Mouse (Mus musculus) kidney, adult 2 months (tissue): ENCODE measurements around the gene Psmb1. TPM values are rescaled to one million over a fixed set of nuclear protein-coding genes. Genes with fewer than 3 reads are reported as not detected.

Experiments used
- DNase-seq: peaks from one replicate; pipeline ENCODE4 v3.0.0; 2021
- H3K27ac ChIP-seq: fragments of 200-500 bp; 2 replicates; pipeline ENCODE4 v1.5.1; 2012; ENCODE audit warnings: low read depth, low read length, control low read depth, inconsistent platforms; ENCODE audit not compliant: insufficient read depth
- H3K27me3 ChIP-seq: fragments of 200-500 bp; replicated peaks from 2 replicates; pipeline ENCODE4 v1.6.1; 2012; ENCODE audit warnings: mild to moderate bottlenecking, moderate library complexity, low read length, inconsistent platforms; ENCODE audit not compliant: control insufficient read depth, insufficient read depth
- H3K36me3 ChIP-seq: fragments of 200-500 bp; 2 replicates; pipeline ENCODE4 v1.6.1; 2012; ENCODE audit warnings: mild to moderate bottlenecking, moderate library complexity, low read length, inconsistent platforms; ENCODE audit not compliant: control insufficient read depth, insufficient read depth
- H3K4me1 ChIP-seq: fragments of 200-500 bp; 2 replicates; pipeline ENCODE4 v1.6.1; 2011; ENCODE audit warnings: low read length; ENCODE audit not compliant: control insufficient read depth, insufficient read depth
- H3K4me3 ChIP-seq: fragments of 200-500 bp; 2 replicates; pipeline ENCODE4 v1.5.1; 2011; ENCODE audit warnings: mild to moderate bottlenecking, low read depth, low read length, control low read depth; ENCODE audit not compliant: insufficient read depth
- CTCF ChIP-seq: fragments of 200-500 bp; conservative IDR thresholded peaks from 2 replicates; pipeline ENCODE4 v1.5.1; 2011; ENCODE audit warnings: low read depth, mild to moderate bottlenecking, control low read depth, low read length, moderate library complexity, mixed read lengths; ENCODE audit not compliant: insufficient read depth, insufficient read length
- POLR2A ChIP-seq: fragments of 200-500 bp; IDR thresholded peaks from one replicate; pipeline ENCODE4 v1.6.1; 2011; ENCODE audit warnings: low read depth, low read length, control low read depth
- WGBS: fragments of 180-500 bp; shearing (Covaris S2); methylation state at CpG from one replicate; pipeline ENCODE4 v1.1.7; 2018; 5-methylcytosine and 5-hydroxymethylcytosine counted together
- polyA plus RNA-seq: library from polyadenylated mRNA; depleted of rRNA; stranded (reverse); fragments of >200 nt; gene quantifications from 2 replicates; pipeline ENCODE4 v1.2.3, GENCODE M21; 2012; rRNA removed

The Psmb1 gene
- polyA plus RNA-seq, 1 experiment = 107 TPM

DNA sequence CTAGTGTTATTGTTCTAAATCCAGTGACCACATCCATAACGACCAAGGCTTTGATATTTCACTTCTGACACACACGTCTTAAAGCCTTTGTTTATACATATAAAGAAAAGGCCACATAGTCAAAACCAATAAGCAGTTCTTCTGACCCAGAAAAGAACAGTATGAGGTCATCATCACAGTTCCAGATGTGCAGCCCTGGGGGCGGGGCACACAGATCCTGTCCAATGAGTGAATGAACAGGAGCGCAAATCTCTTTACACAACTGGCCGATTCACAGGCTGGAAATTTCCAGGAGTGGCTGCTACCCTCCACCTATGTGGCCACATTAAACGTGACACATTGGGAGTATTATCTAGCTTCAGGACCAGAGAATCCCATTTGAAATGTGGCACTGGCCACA lies 70.1 kb downstream of the Psmb1 start:
- H3K27ac ChIP-seq = no peak overlapping the region
- no peaks in the 10 kb centered on the region for H3K27me3 ChIP-seq
- no peak overlapping the region for H3K4me3 ChIP-seq
- WGBS = 81% methylated on average over 6 of the region's 6 CpGs
- H3K4me1 ChIP-seq = no peaks in the 10 kb centered on the region
- peaks cover 6% of the 10 kb centered on the region; the same call in 1 of the 2 replicates for H3K36me3 ChIP-seq
- no peak for DNase-seq
- TF ChIP-seq CTCF = no peak
- no peak for TF ChIP-seq POLR2A

- no peak overlapping the region for H3K27ac ChIP-seq
- DNase-seq = no peak
- no peak overlapping the region for H3K4me3 ChIP-seq
- no peaks in the 10 kb centered on the region for H3K4me1 ChIP-seq
- 72% methylated on average over 3 of the region's 3 CpGs for WGBS
- peaks cover 2% of the 10 kb centered on the region; the same call in 1 of the 2 replicates for H3K36me3 ChIP-seq
- no peaks in the 10 kb centered on the region for H3K27me3 ChIP-seq
- TF ChIP-seq CTCF = no peak
- TF ChIP-seq POLR2A = no peak
These were observed 73.6 kb downstream of the Psmb1 start for GRCm38 (mm10) chr17:15425931-15426330.

Other genes starting within 250 kb of the Psmb1 start
- 12.3 and 14.1 TPM in 2 replicates for gene Dll1, start 122.9 kb downstream of the Psmb1 start, polyA plus RNA-seq
- gene Fam120b, start 103.5 kb downstream of the Psmb1 start, polyA plus RNA-seq = 11.7 and 12.3 TPM in 2 replicates
- gene Tbp, start 137 bp upstream of the Psmb1 start, polyA plus RNA-seq = 39.7 and 44.8 TPM in 2 replicates
- gene Pdcd2, start 27.6 kb upstream of the Psmb1 start, polyA plus RNA-seq = 19.2 and 23.4 TPM in 2 replicates
- 2.5 and 2.9 TPM in 2 replicates for gene Prdm9, start 64.6 kb upstream of the Psmb1 start, polyA plus RNA-seq
- 3.7 and 3.9 TPM in 2 replicates for gene Chd1, start 205.2 kb upstream of the Psmb1 start, polyA plus RNA-seq